Mouse (Mus musculus) spleen, adult 2 months (tissue): Measurements from ENCODE around the gene Faf1. TPM values are rescaled to one million over a fixed set of nuclear protein-coding genes. Genes with fewer than 3 reads are reported as not detected.

ENCODE experiments used
- DNase-seq, 2 experiments: peaks; one replicate each; pipeline versions ENCODE4 v3.0.0 to v3.0.0-alpha.2; 2012 to 2021; ENCODE audit warnings: low spot score in 2 of 2, low read depth in 1 of 2
- H3K27ac ChIP-seq: fragments of 200-500 bp; 2 replicates; pipeline ENCODE4 v1.5.1; 2012; ENCODE audit warnings: low read length, inconsistent platforms; ENCODE audit not compliant: insufficient read depth
- H3K27me3 ChIP-seq: fragments of 200-500 bp; 2 replicates; pipeline ENCODE4 v1.6.1; 2012; ENCODE audit warnings: mild to moderate bottlenecking, moderate library complexity, low read length, inconsistent platforms; ENCODE audit not compliant: control insufficient read depth, insufficient read depth
- H3K36me3 ChIP-seq: fragments of 200-500 bp; 2 replicates; pipeline ENCODE4 v1.6.1; 2012; ENCODE audit warnings: mild to moderate bottlenecking, low read length, inconsistent platforms; ENCODE audit not compliant: control insufficient read depth, insufficient read depth
- H3K4me1 ChIP-seq: fragments of 200-500 bp; 2 replicates; pipeline ENCODE4 v1.6.1; 2011; ENCODE audit warnings: inconsistent platforms; ENCODE audit not compliant: control insufficient read depth, insufficient read depth, insufficient read length
- H3K4me3 ChIP-seq: fragments of 200-500 bp; 2 replicates; pipeline ENCODE4 v1.5.1; 2011; ENCODE audit warnings: mild to moderate bottlenecking, inconsistent platforms; ENCODE audit not compliant: insufficient read depth, insufficient read length; ENCODE audit errors: extremely low read depth
- CTCF ChIP-seq: fragments of 200-500 bp; IDR thresholded peaks from 2 replicates; pipeline ENCODE4 v1.5.1; 2011; ENCODE audit warnings: mild to moderate bottlenecking, inconsistent platforms; ENCODE audit not compliant: insufficient read depth, insufficient read length, insufficient replicate concordance; ENCODE audit errors: extremely low read depth
- POLR2A ChIP-seq: fragments of 200-500 bp; IDR thresholded peaks from 2 replicates; pipeline ENCODE4 v1.6.1; 2011; ENCODE audit warnings: low read depth, low read length, inconsistent platforms
- WGBS: fragments of 180-500 bp; shearing (Covaris S2); methylation state at CpG from one replicate; pipeline ENCODE4 v1.1.7; 2018; 5-methylcytosine and 5-hydroxymethylcytosine counted together
- polyA plus RNA-seq: library from polyadenylated mRNA; depleted of rRNA; stranded (reverse); fragments of >200 nt; gene quantifications from 2 replicates; pipeline ENCODE4 v1.2.3, GENCODE M21; 2012

The Faf1 gene
- polyA plus RNA-seq, 1 experiment = 3.5 TPM

DNA sequence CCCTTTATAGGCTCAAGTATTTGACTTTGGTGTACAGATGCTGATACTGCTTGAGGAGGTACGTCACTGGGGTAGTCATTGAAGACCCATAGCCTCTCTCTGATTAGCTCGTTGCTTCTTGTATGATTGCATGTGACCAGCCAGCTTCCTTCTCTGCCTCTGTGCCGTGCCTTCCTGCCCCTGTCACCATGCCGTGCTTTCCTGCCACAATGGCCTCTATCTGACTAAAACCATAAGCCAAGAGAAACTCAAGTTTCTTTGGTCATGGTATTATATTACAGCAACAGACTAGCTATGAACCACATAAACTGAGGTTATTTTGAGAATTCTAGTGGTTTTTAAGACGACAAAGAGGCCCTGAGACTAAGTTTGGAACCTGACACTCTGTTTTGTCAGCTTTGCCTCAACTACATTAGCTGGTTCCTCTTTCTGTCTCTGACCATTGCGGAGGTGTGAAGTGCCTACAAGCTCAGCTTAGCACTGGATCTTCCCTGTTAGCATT lies 211.5 kb downstream of the Faf1 start:
- TF ChIP-seq POLR2A (no peak), CTCF (no peak)
- DNase-seq = no peak
- no peak overlapping the region for H3K27ac ChIP-seq
- H3K4me1 ChIP-seq = no peaks in the 10 kb centered on the region
- H3K36me3 ChIP-seq = peaks cover 4% of the 10 kb centered on the region
- H3K27me3 ChIP-seq = no peaks in the 10 kb centered on the region
- 73% methylated on average over 6 of the region's 6 CpGs for WGBS
- H3K4me3 ChIP-seq = no peak overlapping the region

DNA sequence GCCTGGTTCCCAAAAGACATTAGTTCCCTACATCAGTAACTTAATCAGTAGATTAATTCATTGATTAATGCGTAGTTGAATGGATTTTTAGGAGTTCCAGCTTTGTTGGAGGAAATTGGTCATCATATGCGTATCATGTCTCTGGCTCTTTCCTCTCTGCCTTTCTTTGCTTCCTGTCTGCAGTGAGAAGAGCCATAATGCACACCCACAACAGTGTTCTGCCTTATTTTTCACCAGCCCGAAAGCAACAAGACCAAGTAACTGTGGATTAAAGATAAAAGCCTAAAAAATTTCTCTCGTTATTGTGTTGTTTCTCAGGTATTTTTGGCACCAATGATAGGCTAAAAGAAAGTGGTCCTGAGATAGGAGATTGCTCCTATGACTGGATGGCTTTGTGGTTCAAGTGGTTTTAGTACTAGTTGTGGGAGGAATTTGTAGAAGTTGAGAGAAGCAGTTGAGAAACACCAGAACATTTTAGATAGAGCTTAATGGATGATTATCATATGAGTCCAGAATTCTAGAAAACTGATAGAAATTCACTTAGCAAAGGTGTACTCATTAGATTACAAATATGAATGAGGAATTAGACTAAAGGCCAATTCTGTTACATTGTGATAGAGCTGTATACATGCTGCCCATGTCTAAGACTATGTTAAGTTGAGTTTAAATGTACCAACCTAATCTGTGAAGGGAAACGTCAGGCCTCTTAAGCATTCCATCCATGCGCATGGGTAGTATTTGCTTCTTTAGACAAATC lies 221.6 kb downstream of the Faf1 start:
- 87% methylated on average over 6 of the region's 6 CpGs for WGBS
- TF ChIP-seq CTCF = no peak
- no peak for TF ChIP-seq POLR2A
- H3K27ac ChIP-seq = no peak overlapping the region

GRCm38 (mm10) chr4:109901076-109901475 lies 224.7 kb downstream of the Faf1 start:
- TF ChIP-seq CTCF (no peak), POLR2A (no peak)
- Histone ChIP-seq H3K4me3 (no peak overlapping the region), H3K4me1 (no peaks in the 10 kb centered on the region), H3K27me3 (no peaks in the 10 kb centered on the region), H3K27ac (no peak overlapping the region), H3K36me3 (no peaks in the 10 kb centered on the region)
- DNase-seq = no peak
- WGBS = 98% methylated on average over 2 of the region's 2 CpGs

More for the DNA sequence above, 221.6 kb downstream of the Faf1 start:
- Histone ChIP-seq H3K4me1 (no peaks in the 10 kb centered on the region), H3K27me3 (no peaks in the 10 kb centered on the region), H3K4me3 (no peak overlapping the region), H3K36me3 (no peaks in the 10 kb centered on the region)
- DNase-seq = no peak

DNA sequence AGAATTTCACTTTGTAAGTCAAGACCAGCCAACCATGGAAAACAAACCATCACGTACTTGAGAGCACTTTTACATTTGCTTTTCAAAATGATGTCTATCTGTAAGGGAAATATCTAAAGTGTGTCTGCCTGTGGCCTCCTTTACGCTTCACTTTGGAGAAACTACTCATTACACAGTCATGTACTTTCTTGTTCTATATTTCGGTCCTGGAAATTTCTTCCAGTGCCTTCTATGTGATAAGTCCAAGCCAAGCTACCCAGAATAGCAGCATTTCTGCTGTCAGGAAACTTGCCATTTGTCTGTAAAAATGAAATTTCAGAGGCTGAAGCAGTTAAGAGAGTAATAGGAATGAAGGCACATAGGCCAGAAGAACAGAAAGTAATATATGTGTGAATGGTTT lies 228.1 kb downstream of the Faf1 start:
- H3K27me3 ChIP-seq = no peaks in the 10 kb centered on the region
- no peak overlapping the region for H3K4me3 ChIP-seq
- WGBS = 92% methylated on average over 3 of the region's 3 CpGs
- no peaks in the 10 kb centered on the region for H3K4me1 ChIP-seq
- no peak overlapping the region for H3K27ac ChIP-seq
- DNase-seq = no peak
- no peaks in the 10 kb centered on the region for H3K36me3 ChIP-seq
- TF ChIP-seq CTCF = no peak
- no peak for TF ChIP-seq POLR2A

DNA sequence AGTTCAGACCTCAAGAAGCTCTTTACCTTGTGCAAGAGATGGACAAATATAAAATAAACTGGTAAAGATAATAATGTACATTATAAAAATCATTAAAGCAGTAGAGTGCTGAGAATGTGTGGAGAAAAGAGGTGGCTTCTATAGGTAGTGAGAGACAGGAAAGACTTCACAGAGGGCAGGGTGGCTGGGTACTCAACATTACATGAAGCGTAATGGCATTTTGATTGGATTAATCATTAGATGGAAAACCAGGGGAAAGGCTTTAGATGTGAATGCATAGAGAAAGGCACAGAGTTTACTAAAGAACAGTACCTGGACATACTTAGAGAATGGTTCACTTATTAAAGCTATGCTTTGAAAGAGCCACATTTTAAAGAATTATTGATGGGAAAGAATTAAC lies 252.7 kb downstream of the Faf1 start:
- Histone ChIP-seq H3K27me3 (no peaks in the 10 kb centered on the region), H3K4me3 (no peak overlapping the region), H3K4me1 (no peaks in the 10 kb centered on the region), H3K36me3 (peaks cover 2% of the 10 kb centered on the region; the same call in 1 of the 2 replicates), H3K27ac (no peak overlapping the region)
- no peak for DNase-seq
- TF ChIP-seq POLR2A (no peak), CTCF (no peak)
- 98% methylated on average over 1 of the region's 1 CpGs for WGBS

GRCm38 (mm10) chr4:109930445-109930844 lies 254.1 kb downstream of the Faf1 start:
- Histone ChIP-seq H3K4me1 (no peaks in the 10 kb centered on the region), H3K27me3 (no peaks in the 10 kb centered on the region), H3K36me3 (peaks cover 2% of the 10 kb centered on the region; the same call in 1 of the 2 replicates), H3K4me3 (no peak overlapping the region), H3K27ac (no peak overlapping the region)
- WGBS = 92% methylated on average over 1 of the region's 1 CpGs
- DNase-seq = no peak
- TF ChIP-seq CTCF (no peak), POLR2A (no peak)

GRCm38 (mm10) chr4:109930935-109931334 lies 254.5 kb downstream of the Faf1 start:
- 82% methylated on average over 1 of the region's 1 CpGs for WGBS
- no peak for TF ChIP-seq POLR2A
- no peak for TF ChIP-seq CTCF
- H3K36me3 ChIP-seq = peaks cover 2% of the 10 kb centered on the region; the same call in 1 of the 2 replicates
- H3K27ac ChIP-seq = no peak overlapping the region
- no peaks in the 10 kb centered on the region for H3K4me1 ChIP-seq
- no peak for DNase-seq
- no peak overlapping the region for H3K4me3 ChIP-seq
- H3K27me3 ChIP-seq = no peaks in the 10 kb centered on the region

DNA sequence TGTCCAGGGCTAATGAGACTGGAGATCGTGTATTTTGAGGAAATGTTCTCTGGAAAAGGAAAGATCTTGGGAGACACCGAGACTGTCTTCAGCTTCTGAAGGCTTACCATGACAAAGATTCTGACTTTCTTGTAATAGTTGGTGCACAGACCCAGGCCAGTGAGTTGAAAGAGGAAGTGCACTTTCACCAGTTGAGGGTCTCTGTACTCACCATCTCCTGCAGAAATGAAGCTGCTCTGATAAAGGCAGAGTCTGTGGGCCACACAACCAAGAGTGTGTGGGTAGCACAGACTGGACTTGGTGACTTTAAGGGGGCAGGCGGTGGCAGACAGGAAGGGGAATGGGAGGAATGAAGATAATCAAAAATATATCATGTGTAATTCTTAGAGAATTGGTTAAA lies 260.2 kb downstream of the Faf1 start:
- Histone ChIP-seq H3K27ac (no peak overlapping the region), H3K27me3 (no peaks in the 10 kb centered on the region), H3K4me3 (no peak overlapping the region), H3K4me1 (no peaks in the 10 kb centered on the region), H3K36me3 (no peaks in the 10 kb centered on the region; the same call in 1 of the 2 replicates)
- TF ChIP-seq CTCF = no peak
- no peak for TF ChIP-seq POLR2A
- WGBS = 84% methylated on average over 3 of the region's 3 CpGs
- no peak for DNase-seq
